Mouse (Mus musculus): ENCODE data around the gene Cym. TPM values are rescaled to one million over a fixed set of nuclear protein-coding genes. Genes with fewer than 3 reads are reported as not detected.

Gene Cym
- not detected for polyA plus RNA-seq (2014; fragmentation: Illumina TruSeq; extraction: RNeasy Lipid Tissue Mini Kit (QIAGEN cat#74804); ENCODE audit: low read depth, low replicate concordance)

DNA sequence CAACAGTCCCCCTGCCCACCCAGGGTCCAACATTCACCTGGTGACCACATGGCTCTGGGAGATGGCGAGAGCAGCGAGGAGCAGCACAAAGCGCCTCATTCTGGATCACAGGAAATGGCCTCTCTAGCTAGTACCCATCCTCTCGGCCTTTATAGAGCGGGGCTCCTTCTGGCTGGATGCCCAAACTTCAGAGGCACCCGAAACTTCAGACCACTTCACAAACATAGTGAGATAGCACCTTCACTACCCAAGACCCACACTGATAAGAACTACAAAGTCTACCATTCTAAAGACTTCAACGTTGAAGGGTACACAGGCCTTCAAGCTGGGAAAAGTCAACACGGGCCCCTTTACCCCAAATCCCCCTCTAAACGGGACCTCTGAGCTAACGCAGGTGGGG is at the start of gene Cym:
TSS of gene Cym (minus strand) at position 125 of the 400 bp plus-strand sequence.

GRCm38 (mm10) chr3:107239607-107240006 is 18.1 kb upstream of the Cym start, which contains the start of gene Prok1:
Prok1 (minus strand) TSS chr3:107239707.

DNA sequence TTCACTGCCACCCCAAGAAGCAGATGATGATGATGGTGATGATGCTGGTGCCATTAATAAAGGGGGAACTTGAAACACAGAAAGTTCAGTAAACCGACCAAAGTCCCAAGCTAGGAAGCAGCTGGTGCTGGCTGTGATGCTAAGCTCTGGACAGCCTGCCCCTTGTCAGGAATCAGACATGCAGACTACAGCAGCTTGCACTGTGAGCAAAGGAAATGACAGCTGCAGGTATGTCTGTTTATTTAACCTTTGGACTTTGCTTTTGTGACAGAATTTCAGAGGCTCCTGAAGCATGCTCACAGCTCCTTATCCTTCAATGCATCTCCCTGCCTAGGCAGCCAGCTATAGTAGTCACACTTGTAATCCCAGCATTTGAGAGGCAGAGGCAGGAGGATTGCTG is 9.0 kb upstream of the Cym start, which contains the start of gene A630076J17Rik:
TSS of gene A630076J17Rik (plus strand) at position 88 of the 400 bp plus-strand sequence.

GRCm38 (mm10) chr3:107182756-107183155 is 38.8 kb downstream of the Cym start, which contains the start of gene Kcna10:
Kcna10 (plus strand) TSS chr3:107183056.

Other genes starting within 250 kb of the Cym start
- not detected for gene Kcna3, start 185.6 kb downstream of the Cym start, polyA plus RNA-seq (2014; fragmentation: Illumina TruSeq; extraction: RNeasy Lipid Tissue Mini Kit (QIAGEN cat#74804); ENCODE audit: low read depth, low replicate concordance)
- 0.90 TPM for gene Kcna2, start 120.6 kb downstream of the Cym start, polyA plus RNA-seq (2014; fragmentation: Illumina TruSeq; extraction: RNeasy Lipid Tissue Mini Kit (QIAGEN cat#74804); ENCODE audit: low read depth, low replicate concordance)
- not detected for gene Kcna10, start 38.7 kb downstream of the Cym start, polyA plus RNA-seq (2014; fragmentation: Illumina TruSeq; extraction: RNeasy Lipid Tissue Mini Kit (QIAGEN cat#74804); ENCODE audit: low read depth, low replicate concordance)
- not detected for gene A630076J17Rik, start 8.9 kb upstream of the Cym start, polyA plus RNA-seq (2014; fragmentation: Illumina TruSeq; extraction: RNeasy Lipid Tissue Mini Kit (QIAGEN cat#74804); ENCODE audit: low read depth, low replicate concordance)
- gene Prok1, start 18.0 kb upstream of the Cym start, polyA plus RNA-seq (2014; fragmentation: Illumina TruSeq; extraction: RNeasy Lipid Tissue Mini Kit (QIAGEN cat#74804); ENCODE audit: low read depth, low replicate concordance): 1.4 TPM
- 68.6 TPM for gene Lamtor5, start 57.1 kb upstream of the Cym start, polyA plus RNA-seq (2014; fragmentation: Illumina TruSeq; extraction: RNeasy Lipid Tissue Mini Kit (QIAGEN cat#74804); ENCODE audit: low read depth, low replicate concordance)
- gene Slc16a4, start 69.5 kb upstream of the Cym start, polyA plus RNA-seq (2014; fragmentation: Illumina TruSeq; extraction: RNeasy Lipid Tissue Mini Kit (QIAGEN cat#74804); ENCODE audit: low read depth, low replicate concordance): 0.29 TPM
- gene Rbm15, start 111.9 kb upstream of the Cym start, polyA plus RNA-seq (2014; fragmentation: Illumina TruSeq; extraction: RNeasy Lipid Tissue Mini Kit (QIAGEN cat#74804); ENCODE audit: low read depth, low replicate concordance): 7.9 TPM
- gene Kcnc4, start 237.8 kb upstream of the Cym start, polyA plus RNA-seq (2014; fragmentation: Illumina TruSeq; extraction: RNeasy Lipid Tissue Mini Kit (QIAGEN cat#74804); ENCODE audit: low read depth, low replicate concordance): not detected

All from liver, adult 10 weeks (tissue).